Mouse (Mus musculus) T-cell, adult 2 months (primary cell): ENCODE results near the gene Farp1.
"Not testable (repeated sequence)": the region's sequence is repeated elsewhere in the genome, so short reads cannot be mapped to it uniquely, and the experiment has no call there.

Source experiments
- DNase-seq: peaks from one replicate; pipeline ENCODE4 v3.0.0; 2022; ENCODE audit warnings: low spot score

Gene Farp1

DNA sequence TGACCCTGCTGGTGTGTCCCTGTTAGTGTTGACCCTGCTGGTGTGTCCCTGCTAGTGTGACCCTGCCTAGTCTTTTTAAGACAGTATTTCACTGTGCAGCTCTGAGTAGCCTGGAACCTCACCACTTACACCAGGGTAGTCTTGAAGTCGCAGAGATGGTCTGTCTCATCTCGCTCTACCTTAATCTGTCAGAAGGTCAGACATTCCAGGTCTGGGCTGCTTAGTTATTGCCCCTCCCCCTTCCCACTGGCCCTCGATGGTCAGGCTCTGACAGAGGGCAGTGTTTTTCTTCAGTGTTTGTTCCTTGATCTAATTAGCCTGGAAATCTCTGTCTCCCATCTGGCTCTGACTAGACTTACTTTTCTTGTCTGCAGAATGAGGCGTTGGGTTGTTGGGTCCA is 71.9 kb downstream of the Farp1 start:
- DNase-seq, result no peak

- DNase-seq, result peak; percentile 34
These were observed 72.8 kb downstream of the Farp1 start for GRCm38 (mm10) chr14:121107707-121108285.

DNA sequence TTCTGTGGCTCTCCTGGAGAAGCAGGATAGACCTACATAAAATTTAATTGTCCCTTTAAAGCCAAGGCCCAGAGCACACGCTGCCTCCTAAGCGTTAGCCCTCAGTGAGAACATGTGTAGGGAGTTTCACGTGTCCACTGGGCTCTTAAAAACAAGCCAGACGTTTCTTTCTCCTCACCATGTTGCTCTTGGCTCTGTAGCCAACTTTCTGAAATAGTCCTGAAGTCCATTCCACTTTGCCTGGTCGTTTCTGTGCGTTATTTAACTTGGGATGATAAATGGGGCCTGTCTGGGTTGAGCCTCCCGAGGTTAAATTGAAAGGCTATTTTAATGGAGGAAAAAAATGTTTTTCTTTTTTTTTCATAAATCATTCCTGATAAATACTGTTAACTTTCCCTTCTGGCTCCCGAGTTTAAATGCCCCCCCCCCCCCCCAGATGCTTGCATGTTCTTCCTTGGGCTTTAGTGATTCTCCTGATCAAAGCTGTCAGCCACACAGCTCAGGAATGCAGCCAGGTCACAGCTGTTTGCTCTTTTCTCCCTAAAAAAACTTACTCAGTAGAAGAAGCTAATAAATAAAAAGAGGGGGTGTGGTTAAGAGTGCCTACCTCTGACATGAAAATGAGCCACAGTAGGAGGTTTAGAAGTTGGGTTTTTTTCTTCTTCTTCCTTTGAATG is 73.6 kb downstream of the Farp1 start:
- no peak for DNase-seq

GRCm38 (mm10) chr14:121109116-121109504 is 74.1 kb downstream of the Farp1 start:
- no peak for DNase-seq

GRCm38 (mm10) chr14:121110492-121111267 is 75.7 kb downstream of the Farp1 start:
- DNase-seq, result no peak

DNA sequence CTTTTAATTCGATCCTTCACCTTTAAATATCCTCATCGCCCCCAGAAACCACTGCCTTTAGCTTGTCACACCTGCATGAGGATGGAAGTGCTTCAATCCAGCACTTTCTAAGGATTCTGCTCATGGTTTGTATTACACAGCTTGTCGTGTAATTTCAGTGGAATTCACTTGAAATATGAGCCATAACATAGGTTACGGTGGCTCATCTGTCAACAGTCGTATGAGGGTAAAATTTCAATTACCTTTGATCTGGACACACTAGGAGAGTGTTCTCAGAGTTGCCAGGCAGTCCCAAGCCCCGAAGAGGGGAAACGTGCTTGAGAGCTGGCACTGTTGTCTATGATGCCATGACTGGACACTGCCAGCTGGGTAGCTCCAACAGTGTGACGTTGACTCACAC is 77.1 kb downstream of the Farp1 start:
- no peak for DNase-seq

GRCm38 (mm10) chr14:121113785-121114184 is 78.8 kb downstream of the Farp1 start:
- no peak for DNase-seq

- DNase-seq, result no peak
These were observed 81.7 kb downstream of the Farp1 start for GRCm38 (mm10) chr14:121116696-121117095.

- no peak for DNase-seq
These were observed 83.9 kb downstream of the Farp1 start for GRCm38 (mm10) chr14:121118860-121119259.

GRCm38 (mm10) chr14:121121664-121122063 is 86.7 kb downstream of the Farp1 start:
- DNase-seq, result no peak

DNA sequence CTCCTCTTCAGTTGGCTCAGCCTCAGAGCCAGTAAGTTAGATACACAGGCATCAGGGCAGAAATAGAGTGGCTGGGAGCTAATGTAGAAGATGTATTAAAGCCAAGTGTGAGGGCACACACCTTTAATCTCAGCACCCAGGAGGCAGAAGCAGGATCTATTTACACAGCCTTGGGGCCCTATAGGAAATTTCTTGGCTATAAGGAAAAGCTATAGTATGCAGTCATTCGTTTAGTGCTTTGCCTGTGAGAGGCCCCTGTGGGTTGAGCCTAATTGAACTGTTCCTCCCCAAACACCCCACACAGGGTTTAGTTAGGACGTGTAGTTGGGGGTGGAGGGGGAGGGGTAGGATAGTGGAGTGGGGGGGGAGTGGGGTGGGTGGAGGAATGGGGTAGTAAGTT is 87.9 kb downstream of the Farp1 start:
- no peak for DNase-seq

- DNase-seq, result no peak
These were observed 89.5 kb downstream of the Farp1 start for GRCm38 (mm10) chr14:121124409-121125010.

DNA sequence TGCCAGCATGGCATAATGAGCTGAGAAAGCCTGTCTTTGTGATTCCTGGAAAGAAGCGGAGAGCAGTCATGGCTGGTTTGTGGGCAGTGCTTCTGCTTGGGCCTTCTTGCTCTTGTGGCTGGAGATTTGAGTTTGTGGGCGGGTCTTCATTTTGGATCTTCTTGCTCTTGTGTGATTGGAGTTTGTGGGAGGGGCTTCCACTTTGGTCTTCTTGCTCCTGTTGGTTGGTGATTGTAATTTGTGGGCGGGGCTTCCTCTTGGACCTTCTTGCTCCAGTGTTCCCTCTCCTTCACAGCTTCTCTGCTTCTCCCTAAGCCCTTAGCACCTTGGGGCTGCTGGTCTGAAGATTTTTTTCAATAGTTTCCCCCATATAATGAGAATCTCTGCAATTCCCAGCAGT is 90.7 kb downstream of the Farp1 start:
- no peak for DNase-seq

DNA sequence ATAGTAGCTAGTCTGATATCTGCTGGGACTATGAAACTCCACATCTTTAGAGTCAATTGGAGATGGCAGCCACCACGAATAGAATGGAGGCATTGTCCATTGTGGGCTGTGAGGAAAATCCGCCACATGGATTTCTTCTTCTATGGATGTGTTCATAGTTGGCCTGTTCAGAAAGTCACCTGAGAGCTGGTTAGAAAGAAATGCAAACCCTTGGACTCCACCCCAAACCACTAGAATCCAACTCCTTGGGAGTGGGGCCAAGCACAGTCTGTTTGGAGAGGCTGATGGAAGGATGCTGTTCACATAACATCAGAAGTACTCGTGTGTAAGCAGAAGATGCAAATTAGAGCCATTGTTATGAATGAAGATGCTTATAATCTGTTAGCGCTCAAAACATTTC is 91.3 kb downstream of the Farp1 start:
- no peak for DNase-seq

- DNase-seq, result no peak
These were observed 94.1 kb downstream of the Farp1 start for GRCm38 (mm10) chr14:121128858-121129800.

DNA sequence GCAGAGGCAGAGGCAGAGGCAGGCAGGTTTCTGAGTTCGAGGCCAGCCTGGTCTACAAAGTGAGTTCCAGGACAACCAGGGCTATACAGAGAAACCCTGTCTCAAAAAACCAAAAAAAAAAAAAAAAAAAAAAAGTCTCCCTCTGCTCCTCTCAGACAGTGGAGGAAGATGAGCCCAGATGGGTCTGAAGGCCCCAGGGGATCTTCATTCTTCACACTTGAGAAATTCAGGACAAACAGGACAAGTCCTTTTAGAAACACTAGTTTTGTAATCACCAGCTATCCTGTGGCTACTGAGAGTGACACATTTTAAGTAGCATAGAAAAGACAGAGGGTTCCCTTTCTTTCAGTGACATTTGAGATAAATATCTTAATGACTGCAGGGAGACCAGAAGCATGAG is 95.4 kb downstream of the Farp1 start:
- not testable (repeated sequence) for DNase-seq

GRCm38 (mm10) chr14:121134414-121134813 is 99.4 kb downstream of the Farp1 start:
- no peak for DNase-seq

- DNase-seq, result no peak
These were observed 108.9 kb downstream of the Farp1 start for GRCm38 (mm10) chr14:121143831-121144455.

GRCm38 (mm10) chr14:121144496-121144895 is 109.5 kb downstream of the Farp1 start:
- no peak for DNase-seq

DNA sequence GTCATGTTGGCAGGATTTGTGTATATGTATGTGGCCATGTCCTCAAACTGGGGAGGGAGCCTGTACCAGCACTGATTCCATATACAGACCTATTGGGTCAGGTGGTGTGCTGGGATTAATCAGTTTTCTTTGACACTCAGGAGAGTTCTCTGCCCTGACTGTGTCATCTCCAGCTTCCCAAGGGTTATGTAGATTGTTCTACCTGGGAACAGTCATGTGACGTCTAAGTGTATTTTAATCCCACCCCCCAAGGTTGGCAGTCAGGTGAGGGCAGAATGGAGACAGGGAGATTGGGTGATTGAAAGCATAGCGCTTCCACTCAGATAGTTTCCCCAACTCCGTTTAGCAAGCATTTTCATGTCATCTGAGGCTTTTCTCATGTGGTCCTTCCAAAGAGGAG is 110.3 kb downstream of the Farp1 start:
- DNase-seq, result no peak

GRCm38 (mm10) chr14:121145698-121146097 is 110.7 kb downstream of the Farp1 start:
- DNase-seq, result no peak
